Mouse (Mus musculus) thymus, adult 2 months (tissue): ENCODE measurements around the gene Prkn.

Experiments used
- CTCF ChIP-seq: fragments of 200-500 bp; IDR thresholded peaks from 2 replicates; pipeline ENCODE4 v1.5.1; 2012; ENCODE audit warnings: mild to moderate bottlenecking, control low read depth, low read length, moderate library complexity, borderline replicate concordance; ENCODE audit not compliant: control insufficient read depth, poor library complexity, insufficient read depth; ENCODE audit errors: extremely low read depth
- POLR2A ChIP-seq: fragments of 200-500 bp; IDR thresholded peaks from 2 replicates; pipeline ENCODE4 v1.6.1; 2012; ENCODE audit warnings: mild to moderate bottlenecking, low read length, control low read depth, moderate library complexity; ENCODE audit not compliant: control insufficient read depth, poor library complexity, insufficient read depth; ENCODE audit errors: extremely low read depth

- no peak for TF ChIP-seq POLR2A
- no peak for TF ChIP-seq CTCF
Measured at GRCm38 (mm10) chr17:11765117-11765516, 924.9 kb downstream of the Prkn start.
